Mouse (Mus musculus): ENCODE measurements around the gene Dscaml1. TPM values are rescaled to one million over a fixed set of nuclear protein-coding genes. Genes with fewer than 3 reads are reported as not detected.

Gene Dscaml1
- 0.10 and 0.27 TPM in 2 replicates for polyA plus RNA-seq (2015; fragmentation: Nextera tagmentation; extraction: Ambion mirVana)

- H3K27me3 ChIP-seq, result peaks cover 29% of the 10 kb centered on the region
- 81% methylated on average over 4 of the region's 4 CpGs for WGBS
- no peak within 1 kb of the TSS for H3K4me3 ChIP-seq
- no peak for ATAC-seq (ENCODE audit: borderline replicate concordance, extremely low read depth, low FRiP score, low TSS enrichment)
- no peaks in the 10 kb centered on the region for H3K36me3 ChIP-seq
- H3K4me2 ChIP-seq, result no peak within 1 kb of the TSS
- no peaks in the 10 kb centered on the region for H3K9me3 ChIP-seq
- peaks cover 10% of the 10 kb centered on the region; the same call in 1 of the 2 replicates for H3K4me1 ChIP-seq
- no peak within 1 kb of the TSS for H3K9ac ChIP-seq
- no peak within 1 kb of the TSS for H3K27ac ChIP-seq
Observed at GRCm38 (mm10) chr9:45426456-45426855, at the start of gene Dscaml1. Dscaml1 (plus strand) TSS chr9:45426628.

GRCm38 (mm10) chr9:45376883-45377282 lies 49.5 kb upstream of the Dscaml1 start:
- no peak for ATAC-seq (ENCODE audit: borderline replicate concordance, extremely low read depth, low FRiP score, low TSS enrichment)
- 61% methylated on average over 2 of the region's 2 CpGs for WGBS

GRCm38 (mm10) chr9:45380411-45381251 lies 45.8 kb upstream of the Dscaml1 start:
- ATAC-seq (ENCODE audit: borderline replicate concordance, extremely low read depth, low FRiP score, low TSS enrichment), result no peak
- Histone ChIP-seq H3K9ac (no peak overlapping the region), H3K4me2 (no peak overlapping the region), H3K4me1 (no peaks in the 10 kb centered on the region), H3K4me3 (no peak overlapping the region), H3K27me3 (no peaks in the 10 kb centered on the region), H3K27ac (no peak overlapping the region), H3K36me3 (no peaks in the 10 kb centered on the region), H3K9me3 (no peaks in the 10 kb centered on the region)
- 50% methylated on average over 10 of the region's 10 CpGs for WGBS

More at GRCm38 (mm10) chr9:45376883-45377282, 49.5 kb upstream of the Dscaml1 start:
- H3K9ac ChIP-seq, result no peak overlapping the region
- H3K36me3 ChIP-seq, result no peaks in the 10 kb centered on the region
- H3K4me3 ChIP-seq, result no peak overlapping the region
- H3K4me2 ChIP-seq, result no peak overlapping the region
- H3K9me3 ChIP-seq, result no peaks in the 10 kb centered on the region
- no peak overlapping the region for H3K27ac ChIP-seq
- no peaks in the 10 kb centered on the region for H3K27me3 ChIP-seq
- no peaks in the 10 kb centered on the region for H3K4me1 ChIP-seq

- no peaks in the 10 kb centered on the region for H3K9me3 ChIP-seq
- H3K36me3 ChIP-seq, result no peaks in the 10 kb centered on the region
- no peak for ATAC-seq (ENCODE audit: borderline replicate concordance, extremely low read depth, low FRiP score, low TSS enrichment)
- H3K4me1 ChIP-seq, result no peaks in the 10 kb centered on the region
- H3K4me3 ChIP-seq, result no peak overlapping the region
- H3K27me3 ChIP-seq, result no peaks in the 10 kb centered on the region
- 62% methylated on average over 5 of the region's 5 CpGs for WGBS
- no peak overlapping the region for H3K27ac ChIP-seq
- H3K9ac ChIP-seq, result no peak overlapping the region
- H3K4me2 ChIP-seq, result no peak overlapping the region
Observed at GRCm38 (mm10) chr9:45382336-45382735, 44.1 kb upstream of the Dscaml1 start.

GRCm38 (mm10) chr9:45382834-45383233 lies 43.6 kb upstream of the Dscaml1 start:
- no peaks in the 10 kb centered on the region for H3K36me3 ChIP-seq
- no peak for ATAC-seq (ENCODE audit: borderline replicate concordance, extremely low read depth, low FRiP score, low TSS enrichment)
- H3K4me3 ChIP-seq, result no peak overlapping the region
- H3K27me3 ChIP-seq, result no peaks in the 10 kb centered on the region
- H3K4me1 ChIP-seq, result no peaks in the 10 kb centered on the region
- H3K4me2 ChIP-seq, result no peak overlapping the region
- WGBS, result 78% methylated on average over 5 of the region's 5 CpGs
- no peak overlapping the region for H3K9ac ChIP-seq
- H3K27ac ChIP-seq, result no peak overlapping the region
- no peaks in the 10 kb centered on the region for H3K9me3 ChIP-seq

GRCm38 (mm10) chr9:45383883-45384282 lies 42.5 kb upstream of the Dscaml1 start:
- H3K4me1 ChIP-seq, result no peaks in the 10 kb centered on the region
- no peaks in the 10 kb centered on the region for H3K27me3 ChIP-seq
- WGBS, result 91% methylated on average over 6 of the region's 6 CpGs
- no peaks in the 10 kb centered on the region for H3K9me3 ChIP-seq
- ATAC-seq (ENCODE audit: borderline replicate concordance, extremely low read depth, low FRiP score, low TSS enrichment), result no peak
- H3K36me3 ChIP-seq, result no peaks in the 10 kb centered on the region
- no peak overlapping the region for H3K9ac ChIP-seq
- H3K4me3 ChIP-seq, result no peak overlapping the region
- no peak overlapping the region for H3K27ac ChIP-seq
- no peak overlapping the region for H3K4me2 ChIP-seq

- Histone ChIP-seq H3K9ac (no peak overlapping the region), H3K27ac (no peak overlapping the region), H3K4me3 (no peak overlapping the region), H3K27me3 (no peaks in the 10 kb centered on the region), H3K4me2 (no peak overlapping the region), H3K9me3 (no peaks in the 10 kb centered on the region), H3K36me3 (no peaks in the 10 kb centered on the region), H3K4me1 (no peaks in the 10 kb centered on the region)
- ATAC-seq (ENCODE audit: borderline replicate concordance, extremely low read depth, low FRiP score, low TSS enrichment), result no peak
- WGBS, result 83% methylated on average over 5 of the region's 5 CpGs
Observed at GRCm38 (mm10) chr9:45386698-45387097, 39.7 kb upstream of the Dscaml1 start.

- Histone ChIP-seq H3K27me3 (no peaks in the 10 kb centered on the region), H3K4me1 (no peaks in the 10 kb centered on the region), H3K36me3 (no peaks in the 10 kb centered on the region), H3K9ac (no peak overlapping the region), H3K4me3 (no peak overlapping the region), H3K27ac (no peak overlapping the region), H3K4me2 (no peak overlapping the region), H3K9me3 (no peaks in the 10 kb centered on the region)
- peak; percentile 57; the same call in 1 of the 2 replicates for ATAC-seq (ENCODE audit: borderline replicate concordance, extremely low read depth, low FRiP score, low TSS enrichment)
- WGBS, result 34% methylated on average over 12 of the region's 12 CpGs
Observed at GRCm38 (mm10) chr9:45388385-45388994, 37.9 kb upstream of the Dscaml1 start.

- Histone ChIP-seq H3K36me3 (no peaks in the 10 kb centered on the region), H3K27me3 (no peaks in the 10 kb centered on the region), H3K27ac (no peak overlapping the region), H3K4me2 (no peak overlapping the region), H3K4me3 (no peak overlapping the region), H3K9me3 (no peaks in the 10 kb centered on the region), H3K9ac (no peak overlapping the region), H3K4me1 (no peaks in the 10 kb centered on the region)
- no peak for ATAC-seq (ENCODE audit: borderline replicate concordance, extremely low read depth, low FRiP score, low TSS enrichment)
- WGBS, result 74% methylated on average over 8 of the region's 8 CpGs
Observed at GRCm38 (mm10) chr9:45389596-45389995, 36.8 kb upstream of the Dscaml1 start.

GRCm38 (mm10) chr9:45391299-45391698 lies 35.1 kb upstream of the Dscaml1 start:
- WGBS, result 68% methylated on average over 7 of the region's 7 CpGs
- H3K9me3 ChIP-seq, result no peaks in the 10 kb centered on the region
- H3K9ac ChIP-seq, result no peak overlapping the region
- no peak overlapping the region for H3K4me3 ChIP-seq
- no peaks in the 10 kb centered on the region for H3K27me3 ChIP-seq
- no peak overlapping the region for H3K4me2 ChIP-seq
- no peak overlapping the region for H3K27ac ChIP-seq
- ATAC-seq (ENCODE audit: borderline replicate concordance, extremely low read depth, low FRiP score, low TSS enrichment), result no peak
- no peaks in the 10 kb centered on the region for H3K36me3 ChIP-seq
- no peaks in the 10 kb centered on the region for H3K4me1 ChIP-seq

- no peak overlapping the region for H3K9ac ChIP-seq
- no peak overlapping the region for H3K4me3 ChIP-seq
- ATAC-seq (ENCODE audit: borderline replicate concordance, extremely low read depth, low FRiP score, low TSS enrichment), result no peak
- no peaks in the 10 kb centered on the region for H3K4me1 ChIP-seq
- H3K36me3 ChIP-seq, result no peaks in the 10 kb centered on the region
- no peak overlapping the region for H3K4me2 ChIP-seq
- 84% methylated on average over 6 of the region's 6 CpGs for WGBS
- no peak overlapping the region for H3K27ac ChIP-seq
- no peaks in the 10 kb centered on the region for H3K9me3 ChIP-seq
- H3K27me3 ChIP-seq, result no peaks in the 10 kb centered on the region
Observed at GRCm38 (mm10) chr9:45395218-45395617, 31.2 kb upstream of the Dscaml1 start.

- Histone ChIP-seq H3K4me2 (no peak overlapping the region), H3K27me3 (no peaks in the 10 kb centered on the region), H3K36me3 (no peaks in the 10 kb centered on the region), H3K4me1 (no peaks in the 10 kb centered on the region), H3K4me3 (no peak overlapping the region), H3K9ac (no peak overlapping the region), H3K9me3 (no peaks in the 10 kb centered on the region), H3K27ac (no peak overlapping the region)
- ATAC-seq (ENCODE audit: borderline replicate concordance, extremely low read depth, low FRiP score, low TSS enrichment), result no peak
- 23% methylated on average over 3 of the region's 3 CpGs for WGBS
Observed at GRCm38 (mm10) chr9:45395796-45396195, 30.6 kb upstream of the Dscaml1 start.

Measured in lung, embryonic 15.5 days (tissue).